Mouse (Mus musculus) forebrain, embryonic 14.5 days (tissue): ENCODE measurements around the gene Nfe2. TPM values are rescaled to one million over a fixed set of nuclear protein-coding genes. Genes with fewer than 3 reads are reported as not detected.

ENCODE experiments used
- ATAC-seq: fragments of 200-750 bp; cut with Nextera tagmentation; 2 replicates; pipeline ENCODE4 v1.8.0; 2017; ENCODE audit warnings: mild to moderate bottlenecking, moderate library complexity
- DNase-seq: peaks from one replicate; pipeline ENCODE4 v3.0.0-alpha.2; 2015; ENCODE audit warnings: low spot score
- H3K27ac ChIP-seq: fragments of 300-500 bp; sonication (generic); 2 replicates; pipeline ENCODE4 v1.5.1; 2014; ENCODE audit warnings: low read depth, mild to moderate bottlenecking, control low read depth, low read length, moderate library complexity
- H3K27me3 ChIP-seq: fragments of 300-500 bp; sonication (generic); replicated peaks from 2 replicates; pipeline ENCODE4 v1.6.1; 2014; ENCODE audit warnings: low read length, control low read depth, mixed read lengths; ENCODE audit not compliant: control insufficient read depth, insufficient read depth
- H3K36me3 ChIP-seq: fragments of 300-500 bp; sonication (generic); 2 replicates; pipeline ENCODE4 v1.6.1; 2014; ENCODE audit warnings: low read length, control low read depth; ENCODE audit not compliant: control insufficient read depth, insufficient read depth
- H3K4me1 ChIP-seq: fragments of 300-500 bp; sonication (generic); 2 replicates; pipeline ENCODE4 v1.6.1; 2014; ENCODE audit warnings: antibody characterized with exemption, low read length, control low read depth; ENCODE audit not compliant: control insufficient read depth, insufficient read depth
- H3K4me2 ChIP-seq: fragments of 300-500 bp; sonication (generic); 2 replicates; pipeline ENCODE4 v1.6.1; 2014; ENCODE audit warnings: mild to moderate bottlenecking, control low read depth, low read length
- H3K4me3 ChIP-seq: fragments of 300-500 bp; sonication (generic); 2 replicates; pipeline ENCODE4 v1.5.1; 2014; ENCODE audit warnings: low read depth, low read length, control low read depth
- H3K9ac ChIP-seq: fragments of 300-500 bp; sonication (generic); 2 replicates; pipeline ENCODE4 v1.6.1; 2014; ENCODE audit warnings: mild to moderate bottlenecking, low read length, control low read depth, moderate library complexity
- H3K9me3 ChIP-seq: fragments of 300-500 bp; sonication (generic); replicated peaks from 2 replicates; pipeline ENCODE4 v1.6.1; 2016; ENCODE audit warnings: low read length, control low read depth, mixed read lengths; ENCODE audit not compliant: control insufficient read depth
- WGBS: fragments of 180-500 bp; shearing (Covaris S2); extraction: QIAGEN DNeasy Blood & Tissue Kit; methylation state at CpG from one replicate; pipeline ENCODE4 v1.1.7; 2014; 5-methylcytosine and 5-hydroxymethylcytosine counted together
- polyA plus RNA-seq: library from polyadenylated mRNA; unstranded; fragments of >200 nt; fragmentation: Nextera tagmentation; extraction: Ambion mirVana; gene quantifications from 2 replicates; pipeline ENCODE4 v1.2.1, GENCODE M21; 2014

Nfe2 gene
- polyA plus RNA-seq, 1 experiment from 2014 or later: 0.42 TPM

GRCm38 (mm10) chr15:103224161-103224560 is 34.0 kb downstream of the Nfe2 start:
- H3K4me3 ChIP-seq: no peak overlapping the region
- DNase-seq: no peak
- H3K27me3 ChIP-seq: no peaks in the 10 kb centered on the region
- no peak overlapping the region for H3K9ac ChIP-seq
- peaks cover 6% of the 10 kb centered on the region; the same call in 1 of the 2 replicates for H3K4me1 ChIP-seq
- H3K27ac ChIP-seq: no peak overlapping the region
- no peak overlapping the region for H3K4me2 ChIP-seq
- WGBS: 93% methylated on average over 2 of the region's 2 CpGs
- H3K9me3 ChIP-seq: no peaks in the 10 kb centered on the region
- H3K36me3 ChIP-seq: no peaks in the 10 kb centered on the region
- no peak for ATAC-seq

- Histone ChIP-seq H3K9me3 (no peaks in the 10 kb centered on the region), H3K27ac (no peak overlapping the region)
- WGBS: 96% methylated on average over 1 of the region's 1 CpGs
These were observed 36.8 kb downstream of the Nfe2 start for GRCm38 (mm10) chr15:103221386-103221785.

GRCm38 (mm10) chr15:103220785-103221184 is 37.4 kb downstream of the Nfe2 start:
- DNase-seq (no peak), ATAC-seq (no peak)
- H3K4me3 ChIP-seq: no peak overlapping the region
- no peak overlapping the region for H3K4me2 ChIP-seq
- no peak overlapping the region for H3K27ac ChIP-seq
- no peaks in the 10 kb centered on the region for H3K36me3 ChIP-seq
- WGBS: 70% methylated on average over 3 of the region's 3 CpGs
- H3K9me3 ChIP-seq: no peaks in the 10 kb centered on the region
- H3K9ac ChIP-seq: no peak overlapping the region
- no peaks in the 10 kb centered on the region for H3K27me3 ChIP-seq
- peaks cover 5% of the 10 kb centered on the region for H3K4me1 ChIP-seq

More at GRCm38 (mm10) chr15:103221386-103221785, 36.8 kb downstream of the Nfe2 start:
- no peak for ATAC-seq
- H3K4me3 ChIP-seq: no peak overlapping the region
- no peaks in the 10 kb centered on the region for H3K27me3 ChIP-seq
- no peak for DNase-seq
- no peaks in the 10 kb centered on the region; the same call in 1 of the 2 replicates for H3K4me1 ChIP-seq
- H3K36me3 ChIP-seq: no peaks in the 10 kb centered on the region
- H3K9ac ChIP-seq: no peak overlapping the region
- no peak overlapping the region for H3K4me2 ChIP-seq

DNA sequence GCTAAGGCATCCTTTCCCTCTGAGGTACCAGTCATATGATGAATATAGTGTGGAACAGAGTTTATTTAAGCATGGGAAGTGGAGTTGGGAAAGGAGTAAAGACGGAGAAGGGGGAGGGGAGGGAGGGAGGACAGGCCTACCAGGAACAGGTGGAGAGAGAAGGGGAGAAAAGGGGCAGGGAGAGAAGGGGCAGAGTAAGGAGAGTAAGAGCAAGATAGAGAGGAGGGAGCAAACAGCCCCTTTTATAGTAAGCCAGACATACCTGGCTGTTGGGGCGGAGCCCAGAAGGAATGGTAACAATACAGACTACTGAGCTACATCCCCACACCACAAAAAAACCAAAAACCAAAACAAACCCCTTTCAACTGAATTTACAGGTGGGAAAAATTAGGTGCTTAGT is 42.2 kb downstream of the Nfe2 start:
- peak overlapping the region; percentile 93 for H3K27ac ChIP-seq
- WGBS: 21% methylated on average over 2 of the region's 2 CpGs
- peak overlapping the region; percentile 32; the same call in 1 of the 2 replicates for H3K4me3 ChIP-seq
- H3K27me3 ChIP-seq: no peaks in the 10 kb centered on the region
- H3K4me1 ChIP-seq: peaks cover 16% of the 10 kb centered on the region
- no peak overlapping the region; the same call in 1 of the 2 replicates for H3K9ac ChIP-seq
- no peak for DNase-seq
- H3K4me2 ChIP-seq: peak overlapping the region; percentile 60
- no peaks in the 10 kb centered on the region for H3K9me3 ChIP-seq
- peak; percentile 15; the same call in 1 of the 2 replicates for ATAC-seq
- peaks cover 19% of the 10 kb centered on the region for H3K36me3 ChIP-seq

GRCm38 (mm10) chr15:103214971-103215907 is 43.0 kb downstream of the Nfe2 start:
- Histone ChIP-seq H3K4me2 (peak overlapping the region; percentile 60), H3K9ac (peak overlapping the region; percentile 55; the same call in 1 of the 2 replicates), H3K4me3 (peak overlapping the region; percentile 32), H3K27ac (peak overlapping the region; percentile 93), H3K27me3 (no peaks in the 10 kb centered on the region), H3K9me3 (no peaks in the 10 kb centered on the region), H3K4me1 (peaks cover 16% of the 10 kb centered on the region), H3K36me3 (peaks cover 27% of the 10 kb centered on the region)
- DNase-seq: peak; percentile 98
- ATAC-seq: peak; percentile 97
- WGBS: 0% methylated on average over 15 of the region's 15 CpGs

GRCm38 (mm10) chr15:103214149-103214548 is 44.1 kb downstream of the Nfe2 start:
- peak overlapping the region; percentile 44; the same call in 1 of the 2 replicates for H3K27ac ChIP-seq
- H3K4me3 ChIP-seq: peak overlapping the region; percentile 15
- no peaks in the 10 kb centered on the region for H3K9me3 ChIP-seq
- H3K4me1 ChIP-seq: peaks cover 16% of the 10 kb centered on the region
- DNase-seq (peak; percentile 52), ATAC-seq (no peak)
- H3K36me3 ChIP-seq: peaks cover 36% of the 10 kb centered on the region
- no peaks in the 10 kb centered on the region for H3K27me3 ChIP-seq
- 1% methylated on average over 2 of the region's 2 CpGs for WGBS
- H3K9ac ChIP-seq: peak overlapping the region; percentile 17; the same call in 1 of the 2 replicates
- H3K4me2 ChIP-seq: peak overlapping the region; percentile 60

DNA sequence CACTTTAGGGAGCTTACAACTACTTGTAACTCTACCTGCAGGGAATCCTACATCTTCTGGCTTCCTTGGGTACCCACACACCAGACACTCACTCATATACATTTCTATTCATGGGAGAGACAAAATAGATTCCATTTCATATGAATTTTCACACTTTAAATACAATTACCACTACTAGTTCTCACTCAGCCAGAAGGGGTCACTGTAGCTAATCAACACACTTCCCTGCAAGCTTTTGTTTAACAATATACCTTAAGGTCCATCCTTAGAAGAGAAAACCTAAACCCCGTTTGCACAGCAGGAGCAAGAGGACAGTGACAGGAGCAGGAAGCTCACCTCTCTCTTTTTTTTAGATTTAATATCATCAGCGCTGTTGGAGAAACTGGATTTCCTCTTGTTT is 53.0 kb downstream of the Nfe2 start:
- H3K9ac ChIP-seq: no peak overlapping the region
- no peaks in the 10 kb centered on the region for H3K27me3 ChIP-seq
- ATAC-seq (no peak), DNase-seq (peak; percentile 46)
- H3K27ac ChIP-seq: no peak overlapping the region
- 63% methylated on average over 2 of the region's 2 CpGs for WGBS
- no peaks in the 10 kb centered on the region for H3K4me1 ChIP-seq
- no peaks in the 10 kb centered on the region for H3K9me3 ChIP-seq
- no peak overlapping the region for H3K4me3 ChIP-seq
- peaks cover 82% of the 10 kb centered on the region for H3K36me3 ChIP-seq
- no peak overlapping the region for H3K4me2 ChIP-seq

DNA sequence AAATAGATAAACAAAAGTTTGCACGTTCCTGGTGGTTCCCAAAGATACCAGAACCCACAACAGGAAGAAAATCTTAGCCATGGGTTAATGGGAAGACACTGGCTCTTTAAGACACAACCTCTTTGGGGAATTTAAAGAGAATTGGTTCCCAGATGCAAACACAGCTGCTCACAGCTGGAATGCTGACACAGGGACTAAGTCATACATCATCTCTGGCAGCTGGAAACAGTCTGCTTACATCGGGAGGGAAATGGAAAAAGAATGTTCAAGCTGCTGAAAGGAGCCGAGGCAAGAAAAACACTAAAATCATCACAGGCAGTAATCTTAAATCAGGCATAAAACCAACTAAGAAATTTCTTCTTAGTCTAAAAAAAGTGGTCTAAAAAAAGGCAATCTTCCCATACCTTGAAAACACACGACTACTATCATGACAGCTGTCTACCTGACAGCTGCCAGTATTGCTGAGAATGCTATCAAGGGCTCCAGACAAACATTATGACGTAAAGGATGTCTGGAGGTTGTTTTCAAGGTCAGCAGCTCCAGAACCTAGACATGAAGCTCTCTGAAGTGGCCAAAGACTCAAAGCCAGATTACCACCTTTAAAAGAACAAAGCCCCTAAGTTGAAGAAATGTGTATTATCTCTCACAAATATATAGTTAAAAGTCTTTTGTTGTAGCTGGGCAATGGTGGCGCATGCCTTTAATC is 56.0 kb downstream of the Nfe2 start:
- no peak overlapping the region for H3K4me3 ChIP-seq
- no peak for ATAC-seq
- no peaks in the 10 kb centered on the region for H3K27me3 ChIP-seq
- H3K36me3 ChIP-seq: peaks cover 89% of the 10 kb centered on the region
- no peak overlapping the region for H3K4me2 ChIP-seq
- H3K9ac ChIP-seq: no peak overlapping the region
- no peak overlapping the region for H3K27ac ChIP-seq
- peak; percentile 48 for DNase-seq
- no peaks in the 10 kb centered on the region for H3K9me3 ChIP-seq
- no peaks in the 10 kb centered on the region for H3K4me1 ChIP-seq
- 85% methylated on average over 6 of the region's 6 CpGs for WGBS
